Mouse (Mus musculus) limb, embryonic 15.5 days (tissue): ENCODE results near the gene Gjb4. TPM values are rescaled to one million over a fixed set of nuclear protein-coding genes. Genes with fewer than 3 reads are reported as not detected.

Experiments
- ATAC-seq: fragments of 200-750 bp; cut with Nextera tagmentation; 2 replicates; pipeline ENCODE4 v1.8.0; 2017; ENCODE audit warnings: low read depth, moderate TSS enrichment; ENCODE audit not compliant: insufficient number of reproducible peaks, low FRiP score, low TSS enrichment
- H3K27ac ChIP-seq: fragments of 300-500 bp; sonication (generic); 2 replicates; pipeline ENCODE4 v1.5.1; 2015; ENCODE audit warnings: moderate library complexity, mild to moderate bottlenecking, inconsistent platforms
- H3K27me3 ChIP-seq: fragments of 300-500 bp; sonication (generic); 2 replicates; pipeline ENCODE4 v1.6.1; 2015; ENCODE audit warnings: inconsistent platforms
- H3K36me3 ChIP-seq: fragments of 300-500 bp; sonication (generic); 2 replicates; pipeline ENCODE4 v1.6.1; 2015; ENCODE audit warnings: inconsistent platforms
- H3K4me1 ChIP-seq: fragments of 300-500 bp; sonication (generic); 2 replicates; pipeline ENCODE4 v1.6.1; 2015; ENCODE audit warnings: inconsistent platforms
- H3K4me2 ChIP-seq: fragments of 300-500 bp; sonication (generic); 2 replicates; pipeline ENCODE4 v1.6.1; 2015; ENCODE audit warnings: mild to moderate bottlenecking, inconsistent platforms
- H3K4me3 ChIP-seq: fragments of 300-500 bp; sonication (generic); 2 replicates; pipeline ENCODE4 v1.5.1; 2015; ENCODE audit warnings: mild to moderate bottlenecking, inconsistent platforms
- H3K9ac ChIP-seq: fragments of 300-500 bp; sonication (generic); 2 replicates; pipeline ENCODE4 v1.6.1; 2015; ENCODE audit warnings: inconsistent platforms
- H3K9me3 ChIP-seq: fragments of 300-500 bp; sonication (generic); 2 replicates; pipeline ENCODE4 v1.6.1; 2016; ENCODE audit warnings: inconsistent platforms
- WGBS: fragments of 180-500 bp; shearing (Covaris S2); methylation state at CpG from one replicate; pipeline ENCODE4 v1.1.7; 2015; 5-methylcytosine and 5-hydroxymethylcytosine counted together
- polyA plus RNA-seq: library from polyadenylated mRNA; unstranded; fragments of >200 nt; fragmentation: Nextera tagmentation; extraction: Ambion mirVana; gene quantifications from 2 replicates; pipeline ENCODE4 v1.2.1, GENCODE M21; 2015

Gjb4 gene
- polyA plus RNA-seq, 1 experiment from 2014 or later, result 3.6 TPM

GRCm38 (mm10) chr4:127368379-127368973 lies 14.6 kb upstream of the Gjb4 start:
- Histone ChIP-seq H3K4me1 (peaks cover 19% of the 10 kb centered on the region), H3K9ac (no peak overlapping the region), H3K9me3 (no peaks in the 10 kb centered on the region), H3K36me3 (no peaks in the 10 kb centered on the region), H3K4me2 (no peak overlapping the region), H3K4me3 (no peak overlapping the region), H3K27ac (no peak overlapping the region), H3K27me3 (0 out of 2 replicates have a peak, but pooled peaks cover 2% of the 10 kb centered on the region)
- ATAC-seq, result no peak
- WGBS, result 27% methylated on average over 13 of the region's 13 CpGs

- Histone ChIP-seq H3K9me3 (no peaks in the 10 kb centered on the region), H3K4me1 (peaks cover 14% of the 10 kb centered on the region), H3K9ac (no peak overlapping the region), H3K27me3 (0 out of 2 replicates have a peak, but pooled peaks cover 2% of the 10 kb centered on the region), H3K27ac (no peak overlapping the region), H3K4me2 (no peak overlapping the region), H3K4me3 (no peak overlapping the region), H3K36me3 (no peaks in the 10 kb centered on the region)
- ATAC-seq, result no peak
- WGBS, result 9% methylated on average over 4 of the region's 4 CpGs
Observed at GRCm38 (mm10) chr4:127365834-127366233, 12.0 kb upstream of the Gjb4 start.

- Histone ChIP-seq H3K9me3 (no peaks in the 10 kb centered on the region), H3K4me2 (no peak overlapping the region), H3K27ac (no peak overlapping the region), H3K9ac (no peak overlapping the region), H3K4me1 (peaks cover 14% of the 10 kb centered on the region), H3K36me3 (no peaks in the 10 kb centered on the region), H3K4me3 (no peak overlapping the region), H3K27me3 (0 out of 2 replicates have a peak, but pooled peaks cover 2% of the 10 kb centered on the region)
- WGBS, result 7% methylated on average over 5 of the region's 5 CpGs
- 0 out of 2 replicates have a peak, but pooled peaks have one; percentile 15 for ATAC-seq
Observed at GRCm38 (mm10) chr4:127365433-127365832, 11.6 kb upstream of the Gjb4 start.

GRCm38 (mm10) chr4:127364431-127364830 lies 10.6 kb upstream of the Gjb4 start:
- 57% methylated on average over 6 of the region's 6 CpGs for WGBS

GRCm38 (mm10) chr4:127363331-127363730 lies 9.4 kb upstream of the Gjb4 start:
- H3K27me3 ChIP-seq, result 0 out of 2 replicates have a peak, but pooled peaks cover 6% of the 10 kb centered on the region
- ATAC-seq, result no peak
- H3K4me2 ChIP-seq, result no peak overlapping the region
- 63% methylated on average over 4 of the region's 4 CpGs for WGBS
- H3K9ac ChIP-seq, result no peak overlapping the region
- peaks cover 12% of the 10 kb centered on the region; the same call in 1 of the 2 replicates for H3K4me1 ChIP-seq
- H3K9me3 ChIP-seq, result no peaks in the 10 kb centered on the region
- no peak overlapping the region for H3K27ac ChIP-seq
- H3K36me3 ChIP-seq, result no peaks in the 10 kb centered on the region
- H3K4me3 ChIP-seq, result no peak overlapping the region

More at GRCm38 (mm10) chr4:127364431-127364830, 10.6 kb upstream of the Gjb4 start:
- 0 out of 2 replicates have a peak, but pooled peaks cover 2% of the 10 kb centered on the region for H3K27me3 ChIP-seq
- H3K4me1 ChIP-seq, result peaks cover 15% of the 10 kb centered on the region
- no peaks in the 10 kb centered on the region for H3K36me3 ChIP-seq
- H3K9me3 ChIP-seq, result no peaks in the 10 kb centered on the region
- no peak overlapping the region for H3K27ac ChIP-seq
- H3K4me3 ChIP-seq, result no peak overlapping the region
- H3K9ac ChIP-seq, result no peak overlapping the region
- no peak for ATAC-seq
- no peak overlapping the region for H3K4me2 ChIP-seq

GRCm38 (mm10) chr4:127362520-127362919 lies 8.6 kb upstream of the Gjb4 start:
- WGBS, result 84% methylated on average over 3 of the region's 3 CpGs

GRCm38 (mm10) chr4:127358018-127358417 lies 4.1 kb upstream of the Gjb4 start, which contains the start of gene Gjb5:
Gene Gjb5 (minus strand): TSS chr4:127358181.
- H3K9me3 ChIP-seq, result no peaks in the 10 kb centered on the region
- H3K36me3 ChIP-seq, result no peaks in the 10 kb centered on the region
- H3K4me2 ChIP-seq, result no peak within 1 kb of the TSS
- H3K4me3 ChIP-seq, result no peak within 1 kb of the TSS
- peaks cover 22% of the 10 kb centered on the region for H3K4me1 ChIP-seq
- ATAC-seq, result no peak
- WGBS, result 17% methylated on average over 5 of the region's 5 CpGs
- H3K27ac ChIP-seq, result no peak within 1 kb of the TSS
- no peak within 1 kb of the TSS for H3K9ac ChIP-seq
- 0 out of 2 replicates have a peak, but pooled peaks cover 6% of the 10 kb centered on the region for H3K27me3 ChIP-seq

More at GRCm38 (mm10) chr4:127362520-127362919, 8.6 kb upstream of the Gjb4 start:
- ATAC-seq, result no peak
- Histone ChIP-seq H3K4me2 (no peak overlapping the region), H3K4me3 (no peak overlapping the region), H3K9me3 (no peaks in the 10 kb centered on the region), H3K36me3 (no peaks in the 10 kb centered on the region), H3K4me1 (peaks cover 18% of the 10 kb centered on the region), H3K27ac (no peak overlapping the region), H3K9ac (no peak overlapping the region), H3K27me3 (0 out of 2 replicates have a peak, but pooled peaks cover 6% of the 10 kb centered on the region)

- Histone ChIP-seq H3K36me3 (no peaks in the 10 kb centered on the region), H3K27me3 (0 out of 2 replicates have a peak, but pooled peaks cover 6% of the 10 kb centered on the region), H3K4me3 (no peak overlapping the region), H3K4me1 (peaks cover 24% of the 10 kb centered on the region), H3K4me2 (no peak overlapping the region), H3K27ac (no peak overlapping the region), H3K9me3 (no peaks in the 10 kb centered on the region), H3K9ac (no peak overlapping the region)
- 47% methylated on average over 15 of the region's 15 CpGs for WGBS
- no peak for ATAC-seq
Observed at GRCm38 (mm10) chr4:127354506-127355485, 915 bp upstream of the Gjb4 start.

- no peak for ATAC-seq
- Histone ChIP-seq H3K4me3 (no peak overlapping the region), H3K9ac (no peak overlapping the region), H3K27me3 (no peaks in the 10 kb centered on the region), H3K36me3 (no peaks in the 10 kb centered on the region), H3K4me2 (no peak overlapping the region), H3K4me1 (peaks cover 16% of the 10 kb centered on the region), H3K9me3 (no peaks in the 10 kb centered on the region), H3K27ac (no peak overlapping the region)
- 27% methylated on average over 1 of the region's 1 CpGs for WGBS
Observed at GRCm38 (mm10) chr4:127352594-127352993, 1.3 kb downstream of the Gjb4 start.

GRCm38 (mm10) chr4:127349560-127350300 lies 4.2 kb downstream of the Gjb4 start:
- no peaks in the 10 kb centered on the region for H3K27me3 ChIP-seq
- no peaks in the 10 kb centered on the region for H3K36me3 ChIP-seq
- no peak overlapping the region for H3K27ac ChIP-seq
- no peak overlapping the region for H3K4me2 ChIP-seq
- no peak overlapping the region for H3K9ac ChIP-seq
- H3K9me3 ChIP-seq, result no peaks in the 10 kb centered on the region
- peaks cover 13% of the 10 kb centered on the region for H3K4me1 ChIP-seq
- WGBS, result 49% methylated on average over 4 of the region's 4 CpGs
- no peak for ATAC-seq
- H3K4me3 ChIP-seq, result no peak overlapping the region

- 80% methylated on average over 5 of the region's 5 CpGs for WGBS
- Histone ChIP-seq H3K36me3 (no peaks in the 10 kb centered on the region), H3K9me3 (no peaks in the 10 kb centered on the region), H3K9ac (no peak overlapping the region), H3K4me1 (no peaks in the 10 kb centered on the region), H3K27ac (no peak overlapping the region), H3K4me2 (no peak overlapping the region), H3K27me3 (no peaks in the 10 kb centered on the region), H3K4me3 (no peak overlapping the region)
- ATAC-seq, result no peak
Observed at GRCm38 (mm10) chr4:127345000-127345399, 8.9 kb downstream of the Gjb4 start.
